Mouse (Mus musculus) ES-E14 (cell line): ENCODE measurements around the gene Grk1.

Experiments
- HCFC1 ChIP-seq: IDR thresholded peaks from 2 replicates; pipeline ENCODE4 v1.6.1; 2012; ENCODE audit warnings: low read length, inconsistent platforms, borderline replicate concordance; ENCODE audit not compliant: insufficient read depth
- ZNF384 ChIP-seq: IDR thresholded peaks from 2 replicates; pipeline ENCODE4 v1.6.1; 2012; ENCODE audit warnings: low read depth, low read length, inconsistent platforms

- TF ChIP-seq ZNF384, result no peak
- no peak for TF ChIP-seq HCFC1
These were observed 46.9 kb downstream of the Grk1 start for GRCm38 (mm10) chr8:13451747-13452277.
